Mouse (Mus musculus): ENCODE measurements around the gene Ano4.

- TF ChIP-seq CTCF (IDR thresholded peaks at IDR 0.05; ENCODE audit: borderline replicate concordance, insufficient read depth, low read length) (no peak), POLR2A (IDR thresholded peaks at IDR 0.05; ENCODE audit: low read depth, low read length) (no peak)
These were observed 51.8 kb downstream of the Ano4 start for GRCm38 (mm10) chr10:89292784-89293183.

Data from embryonic fibroblast, embryonic 13.5 days (primary cell).